Mouse (Mus musculus): ENCODE measurements around the gene Cgref1. TPM values are rescaled to one million over a fixed set of nuclear protein-coding genes. Genes with fewer than 3 reads are reported as not detected.
A peak's percentile ranks its signal among the peaks of the same experiment; 100 is the strongest.

Gene Cgref1
- polyA plus RNA-seq, 1 experiment: 26.3 TPM

DNA sequence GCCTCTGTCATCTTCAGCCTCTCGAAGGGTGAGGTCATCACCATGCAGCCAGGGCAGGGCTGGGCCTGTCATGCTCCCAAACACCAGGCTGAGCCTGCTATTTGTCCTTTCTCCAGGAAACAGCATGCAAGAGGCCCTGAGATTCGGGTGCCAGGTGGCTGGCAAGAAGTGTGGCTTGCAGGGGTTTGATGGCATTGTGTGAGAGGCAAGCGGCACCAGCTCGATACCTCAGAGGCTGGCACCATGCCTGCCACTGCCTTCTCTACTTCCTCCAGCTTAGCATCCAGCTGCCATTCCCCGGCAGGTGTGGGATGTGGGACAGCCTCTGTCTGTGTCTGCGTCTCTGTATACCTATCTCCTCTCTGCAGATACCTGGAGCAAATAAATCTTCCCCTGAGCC, 14.5 kb downstream of the Cgref1 start:
- H3K4me1 ChIP-seq (ENCODE audit: control insufficient read depth, insufficient read depth, low read length): no peaks in the 10 kb centered on the region
- no peak for TF ChIP-seq POLR2A (IDR thresholded peaks at IDR 0.05; ENCODE audit: extremely low read depth, insufficient read depth, low read length)
- no peak for TF ChIP-seq CTCF (IDR thresholded peaks at IDR 0.05; ENCODE audit: extremely low read depth, insufficient read depth, low read length)
- no peak overlapping the region for H3K27ac ChIP-seq (ENCODE audit: insufficient read depth, low read length)
- no peak overlapping the region for H3K4me3 ChIP-seq (ENCODE audit: insufficient read depth, low read length)

DNA sequence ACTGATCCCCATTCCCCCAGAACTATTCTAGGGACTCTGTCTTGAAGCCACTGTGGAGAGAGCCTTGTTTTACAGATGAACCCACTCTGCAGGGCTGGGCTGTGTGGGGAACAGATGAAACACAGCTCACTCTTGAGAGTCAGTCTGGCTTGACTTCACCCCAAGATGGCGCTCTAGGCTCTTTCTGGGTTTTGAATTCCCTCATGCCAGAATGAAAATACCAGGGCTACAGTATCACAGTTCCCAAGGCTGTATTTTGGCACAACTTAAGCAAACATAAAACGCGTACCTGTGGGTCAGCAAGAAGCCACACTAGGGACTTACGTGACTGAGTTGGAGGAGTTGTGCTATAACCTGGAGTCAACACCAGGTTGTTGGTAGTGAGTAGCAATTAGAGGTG, 15.3 kb downstream of the Cgref1 start:
- H3K4me3 ChIP-seq (ENCODE audit: insufficient read depth, low read length): no peak overlapping the region
- no peaks in the 10 kb centered on the region for H3K4me1 ChIP-seq (ENCODE audit: control insufficient read depth, insufficient read depth, low read length)
- TF ChIP-seq CTCF (IDR thresholded peaks at IDR 0.05; ENCODE audit: extremely low read depth, insufficient read depth, low read length) (peak; percentile 91), POLR2A (IDR thresholded peaks at IDR 0.05; ENCODE audit: extremely low read depth, insufficient read depth, low read length) (no peak)
- H3K27ac ChIP-seq (ENCODE audit: insufficient read depth, low read length): no peak overlapping the region

DNA sequence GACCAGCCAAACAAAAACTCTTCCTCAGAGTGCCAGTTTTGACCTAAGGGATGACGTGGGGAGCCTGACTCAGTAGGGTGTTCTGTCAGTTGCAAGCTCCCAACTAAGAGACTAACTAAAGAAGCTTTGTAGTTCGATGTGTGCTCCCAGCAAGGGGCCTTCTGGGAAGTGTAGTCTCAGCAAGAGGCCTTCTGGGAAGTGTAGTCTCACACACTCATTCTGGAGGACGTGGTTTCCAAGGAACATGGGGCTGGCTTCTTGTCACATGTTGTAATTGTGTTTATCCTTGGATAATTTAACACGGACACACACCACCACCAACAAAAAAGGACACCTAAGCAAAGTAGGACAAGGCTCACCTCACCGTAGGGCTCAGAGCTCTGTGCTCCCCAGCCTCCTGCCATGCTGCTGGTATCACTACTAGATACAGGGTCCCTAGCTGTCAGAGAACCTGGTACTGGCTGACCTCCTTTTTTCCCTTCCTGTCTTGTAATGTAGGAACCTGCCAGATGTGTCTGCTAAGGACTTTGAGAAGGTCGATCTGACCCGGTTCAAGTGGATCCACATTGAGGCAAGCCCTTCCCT, 17.4 kb downstream of the Cgref1 start:
- H3K4me1 ChIP-seq (ENCODE audit: control insufficient read depth, insufficient read depth, low read length): no peaks in the 10 kb centered on the region
- no peak overlapping the region for H3K27ac ChIP-seq (ENCODE audit: insufficient read depth, low read length)
- TF ChIP-seq CTCF (IDR thresholded peaks at IDR 0.05; ENCODE audit: extremely low read depth, insufficient read depth, low read length): no peak
- TF ChIP-seq POLR2A (IDR thresholded peaks at IDR 0.05; ENCODE audit: extremely low read depth, insufficient read depth, low read length): no peak
- no peak overlapping the region for H3K4me3 ChIP-seq (ENCODE audit: insufficient read depth, low read length)

DNA sequence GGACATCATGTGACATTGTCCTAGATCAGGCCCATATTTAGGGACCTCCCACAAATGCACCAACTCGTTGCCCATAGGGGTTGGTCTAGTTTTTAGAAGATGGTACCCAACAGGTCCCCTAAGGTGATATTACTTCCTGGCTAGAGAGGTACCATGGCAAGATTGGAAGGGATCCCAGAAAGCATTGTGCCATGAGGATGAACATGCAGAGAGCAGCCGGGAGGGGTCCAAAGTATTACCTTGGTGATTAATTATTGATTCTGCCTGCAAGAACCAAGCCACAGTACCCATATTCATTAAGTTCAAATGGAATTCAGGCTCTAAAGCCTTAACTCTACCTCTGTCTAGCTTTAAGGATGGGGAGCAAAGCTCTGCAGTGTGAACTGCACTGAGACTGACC, 19.3 kb downstream of the Cgref1 start:
- H3K4me1 ChIP-seq (ENCODE audit: control insufficient read depth, insufficient read depth, low read length): no peaks in the 10 kb centered on the region
- no peak overlapping the region for H3K27ac ChIP-seq (ENCODE audit: insufficient read depth, low read length)
- no peak for TF ChIP-seq POLR2A (IDR thresholded peaks at IDR 0.05; ENCODE audit: extremely low read depth, insufficient read depth, low read length)
- no peak for TF ChIP-seq CTCF (IDR thresholded peaks at IDR 0.05; ENCODE audit: extremely low read depth, insufficient read depth, low read length)
- no peak overlapping the region for H3K4me3 ChIP-seq (ENCODE audit: insufficient read depth, low read length)

DNA sequence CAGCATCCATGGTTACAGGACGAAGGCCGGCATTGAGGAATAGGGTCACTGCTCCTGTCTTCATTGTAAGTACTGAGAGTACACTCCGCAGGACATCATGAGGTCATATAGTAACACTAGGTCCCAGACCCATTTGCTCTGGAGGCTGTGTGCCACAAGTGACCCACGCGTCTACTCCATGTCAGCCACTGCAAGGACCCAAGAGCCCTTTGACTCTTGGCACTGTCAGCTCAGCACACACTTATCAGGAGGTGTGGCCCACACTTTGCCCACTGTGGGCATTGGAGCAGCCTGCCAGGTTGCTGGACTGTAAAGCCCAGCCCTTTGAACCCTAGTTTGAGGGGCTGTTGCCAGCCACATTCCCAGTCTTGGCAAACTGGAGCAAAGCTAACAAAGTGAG, 20.2 kb downstream of the Cgref1 start:
- Histone ChIP-seq H3K27ac (ENCODE audit: insufficient read depth, low read length) (no peak overlapping the region), H3K4me1 (ENCODE audit: control insufficient read depth, insufficient read depth, low read length) (no peaks in the 10 kb centered on the region), H3K4me3 (ENCODE audit: insufficient read depth, low read length) (no peak overlapping the region)
- no peak for TF ChIP-seq POLR2A (IDR thresholded peaks at IDR 0.05; ENCODE audit: extremely low read depth, insufficient read depth, low read length)
- TF ChIP-seq CTCF (IDR thresholded peaks at IDR 0.05; ENCODE audit: extremely low read depth, insufficient read depth, low read length): no peak

DNA sequence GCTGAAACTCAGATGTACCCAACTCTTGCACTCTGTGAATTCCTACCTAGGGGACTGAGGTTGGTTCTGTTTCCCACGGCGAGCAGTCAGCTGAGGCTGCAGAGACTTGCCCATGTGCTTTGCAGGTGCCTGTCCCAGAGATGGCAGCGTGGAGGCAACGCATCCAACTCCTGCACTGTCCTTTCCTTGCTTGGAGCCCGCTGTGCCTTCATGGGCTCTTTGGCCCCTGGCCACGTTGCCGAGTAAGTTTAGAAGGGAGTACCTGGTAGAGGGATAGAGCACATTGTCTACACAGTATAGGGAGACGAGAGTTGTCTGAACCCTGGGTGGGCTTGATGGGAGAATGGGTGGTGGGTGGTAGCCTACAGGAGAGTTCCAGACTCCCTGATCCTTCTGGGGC, 20.8 kb downstream of the Cgref1 start:
- no peak overlapping the region for H3K4me3 ChIP-seq (ENCODE audit: insufficient read depth, low read length)
- TF ChIP-seq POLR2A (IDR thresholded peaks at IDR 0.05; ENCODE audit: extremely low read depth, insufficient read depth, low read length) (no peak), CTCF (IDR thresholded peaks at IDR 0.05; ENCODE audit: extremely low read depth, insufficient read depth, low read length) (no peak)
- no peaks in the 10 kb centered on the region for H3K4me1 ChIP-seq (ENCODE audit: control insufficient read depth, insufficient read depth, low read length)
- no peak overlapping the region for H3K27ac ChIP-seq (ENCODE audit: insufficient read depth, low read length)

DNA sequence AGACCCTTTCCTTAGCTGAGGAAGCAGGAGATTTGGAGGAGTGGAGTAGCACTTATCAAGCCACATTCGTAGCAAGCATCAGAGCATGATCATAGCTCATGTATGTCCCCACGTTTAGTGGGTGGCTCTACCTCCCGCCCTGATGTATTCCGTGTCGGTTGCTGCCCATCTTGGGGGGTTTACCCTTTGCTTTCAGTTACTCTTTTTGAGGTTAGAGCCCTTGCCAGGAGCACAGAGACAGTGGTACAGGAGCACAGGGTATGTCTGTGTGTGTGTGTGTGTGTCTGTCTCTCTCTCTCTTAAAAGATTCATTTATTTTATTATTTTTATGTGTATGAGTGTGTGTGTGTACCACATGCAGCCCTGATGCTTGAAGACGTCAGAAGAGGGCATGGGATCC, 22.3 kb downstream of the Cgref1 start:
- H3K4me3 ChIP-seq (ENCODE audit: insufficient read depth, low read length): no peak overlapping the region
- H3K4me1 ChIP-seq (ENCODE audit: control insufficient read depth, insufficient read depth, low read length): no peaks in the 10 kb centered on the region
- no peak overlapping the region for H3K27ac ChIP-seq (ENCODE audit: insufficient read depth, low read length)
- no peak for TF ChIP-seq CTCF (IDR thresholded peaks at IDR 0.05; ENCODE audit: extremely low read depth, insufficient read depth, low read length)
- TF ChIP-seq POLR2A (IDR thresholded peaks at IDR 0.05; ENCODE audit: extremely low read depth, insufficient read depth, low read length): no peak

DNA sequence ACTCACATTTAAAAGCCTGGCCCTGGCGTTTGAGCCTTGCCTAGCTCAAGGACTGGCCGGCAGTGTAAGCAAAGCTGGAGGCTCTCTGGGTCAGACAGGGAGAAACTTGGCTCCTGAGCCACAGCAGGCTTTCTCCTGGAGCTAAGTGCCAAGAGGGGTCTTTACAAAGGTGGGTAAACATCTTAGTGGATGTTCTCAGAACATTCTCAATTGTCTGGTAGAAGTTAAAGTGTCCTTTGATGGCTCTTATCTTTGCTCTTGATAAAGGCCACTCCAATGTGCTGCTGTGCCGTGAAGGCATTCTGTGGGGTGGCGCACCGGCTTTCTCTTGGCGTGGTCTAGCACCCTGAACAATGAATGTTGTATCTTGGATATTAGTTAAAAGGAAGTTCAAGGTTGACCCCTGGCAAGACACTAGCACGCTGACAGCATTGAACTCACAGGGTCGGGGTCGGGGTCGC, 22.8 kb downstream of the Cgref1 start:
- peak overlapping the region; percentile 62; the same call in 1 of the 2 replicates for H3K4me3 ChIP-seq (ENCODE audit: insufficient read depth, low read length)
- no peak for TF ChIP-seq CTCF (IDR thresholded peaks at IDR 0.05; ENCODE audit: extremely low read depth, insufficient read depth, low read length)
- no peak for TF ChIP-seq POLR2A (IDR thresholded peaks at IDR 0.05; ENCODE audit: extremely low read depth, insufficient read depth, low read length)
- H3K4me1 ChIP-seq (ENCODE audit: control insufficient read depth, insufficient read depth, low read length): no peaks in the 10 kb centered on the region
- no peak overlapping the region for H3K27ac ChIP-seq (ENCODE audit: insufficient read depth, low read length)

DNA sequence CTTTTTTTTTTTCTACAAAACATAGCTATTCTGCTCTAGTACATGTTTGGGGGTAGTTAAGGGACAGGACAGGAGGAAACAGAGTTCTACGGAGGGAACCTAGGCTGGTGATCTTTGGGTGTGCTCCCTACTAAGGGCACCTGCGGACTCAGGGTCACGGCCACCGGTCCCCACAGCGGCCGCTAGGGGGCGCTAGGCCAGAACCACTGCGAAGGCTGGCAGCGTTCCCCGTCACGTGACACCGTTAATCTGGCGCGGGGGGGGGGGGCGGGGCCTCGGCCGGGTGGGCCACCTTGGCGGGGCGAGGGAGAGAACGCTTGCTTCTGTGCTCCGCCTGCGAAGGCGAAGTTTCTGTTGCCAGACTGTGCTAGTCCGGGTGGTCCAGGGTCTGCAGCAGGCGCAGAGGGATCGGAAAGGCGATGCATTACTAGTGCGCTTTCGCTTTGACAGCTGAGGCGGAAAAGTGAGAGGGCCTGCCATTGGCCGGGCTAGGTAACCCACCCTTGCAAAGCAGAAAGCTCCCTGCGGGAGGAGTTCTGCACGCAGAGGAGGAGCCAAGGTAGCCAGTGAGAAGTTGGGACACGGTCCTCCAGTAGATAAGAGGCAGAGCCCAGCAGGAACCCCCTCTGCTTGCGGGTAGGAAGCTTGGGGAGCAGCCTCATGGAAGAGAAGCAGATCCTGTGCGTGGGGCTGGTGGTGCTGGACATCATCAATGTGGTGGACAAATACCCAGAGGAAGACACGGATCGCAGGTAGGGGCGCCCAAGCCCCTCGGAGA, 23.9 kb downstream of the Cgref1 start, which contains the start of gene Khk:
Gene Khk, plus strand, starts transcription at position 176 of the 778 bp plus-strand sequence.
- no peaks in the 10 kb centered on the region for H3K4me1 ChIP-seq (ENCODE audit: control insufficient read depth, insufficient read depth, low read length)
- peak within 1 kb of the TSS; percentile 62 for H3K4me3 ChIP-seq (ENCODE audit: insufficient read depth, low read length)
- TF ChIP-seq POLR2A (IDR thresholded peaks at IDR 0.05; ENCODE audit: extremely low read depth, insufficient read depth, low read length) (peak; percentile 65; the same call in 1 of the 2 replicates), CTCF (IDR thresholded peaks at IDR 0.05; ENCODE audit: extremely low read depth, insufficient read depth, low read length) (peak; percentile 60)
- H3K27ac ChIP-seq (ENCODE audit: insufficient read depth, low read length): no peak within 1 kb of the TSS

DNA sequence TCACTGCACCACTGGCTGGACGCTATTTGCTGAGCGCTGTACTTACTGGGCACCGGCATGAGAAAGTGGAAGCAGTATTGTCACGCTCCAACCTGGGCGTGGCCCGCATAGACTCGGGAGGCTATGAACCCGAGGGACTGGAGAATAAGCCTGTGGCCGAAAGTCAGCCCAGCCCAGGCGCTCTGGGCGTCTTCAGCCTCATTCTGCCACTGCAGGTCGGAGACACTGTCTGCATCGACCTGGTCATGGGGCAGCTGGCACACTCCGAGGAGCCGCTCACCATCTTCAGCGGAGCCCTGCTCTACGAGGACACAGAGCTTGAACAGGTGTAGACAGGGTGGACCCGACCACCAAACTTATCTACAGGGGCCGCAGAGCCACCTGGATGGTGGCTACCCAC, 24.8 kb downstream of the Cgref1 start:
- Histone ChIP-seq H3K4me1 (ENCODE audit: control insufficient read depth, insufficient read depth, low read length) (no peaks in the 10 kb centered on the region), H3K4me3 (ENCODE audit: insufficient read depth, low read length) (no peak overlapping the region), H3K27ac (ENCODE audit: insufficient read depth, low read length) (no peak overlapping the region)
- no peak for TF ChIP-seq POLR2A (IDR thresholded peaks at IDR 0.05; ENCODE audit: extremely low read depth, insufficient read depth, low read length)
